Mouse (Mus musculus): ENCODE data around the gene Klhl40. TPM values are rescaled to one million over a fixed set of nuclear protein-coding genes. Genes with fewer than 3 reads are reported as not detected.

Klhl40 gene
- polyA plus RNA-seq (2014; fragmentation: Nextera tagmentation; extraction: Ambion mirVana), result 0.81 and 0.85 TPM in 2 replicates

DNA sequence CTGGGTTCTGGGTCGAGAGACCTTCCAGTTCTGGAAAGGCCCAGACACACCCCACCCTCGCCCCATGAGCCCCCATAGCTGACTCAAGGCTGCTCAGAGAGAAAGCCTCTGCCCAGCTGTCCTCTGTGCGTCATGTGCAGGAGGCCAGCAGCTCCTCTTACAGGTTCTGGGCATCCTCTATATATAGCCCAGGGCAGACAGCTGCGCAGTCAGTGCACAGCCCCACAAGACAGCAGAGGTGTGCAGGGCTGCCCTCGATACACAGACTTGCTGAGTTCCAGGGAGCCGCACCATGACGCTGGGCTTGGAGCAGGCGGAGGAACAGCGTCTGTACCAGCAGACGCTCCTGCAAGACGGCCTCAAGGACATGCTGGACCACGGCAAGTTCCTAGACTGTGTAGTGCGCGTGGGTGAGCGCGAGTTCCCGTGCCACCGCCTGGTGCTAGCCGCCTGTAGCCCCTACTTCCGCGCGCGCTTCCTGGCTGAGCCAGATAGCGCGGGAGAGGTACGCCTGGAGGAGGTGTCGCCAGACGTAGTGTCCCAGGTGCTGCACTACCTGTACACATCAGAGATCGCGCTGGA lies at the start of gene Klhl40:
Gene Klhl40, plus strand, starts transcription at position 124 of the 582 bp plus-strand sequence.
- Histone ChIP-seq H3K27me3 (ENCODE audit: control insufficient read depth, insufficient read depth, low read length) (peaks cover 27% of the 10 kb centered on the region), H3K9me3 (replicated peaks; ENCODE audit: control insufficient read depth, low read length) (no peaks in the 10 kb centered on the region), H3K27ac (replicated peaks; ENCODE audit: low read depth, low read length) (no peak within 1 kb of the TSS), H3K9ac (replicated peaks; ENCODE audit: low read length) (0 out of 2 replicates have a peak within 1 kb of the TSS, but pooled peaks have one; percentile 32), H3K4me3 (ENCODE audit: low read depth, low read length) (peak within 1 kb of the TSS; percentile 24), H3K4me1 (ENCODE audit: control insufficient read depth, insufficient read depth, low read length) (no peaks in the 10 kb centered on the region; the same call in 1 of the 2 replicates), H3K4me2 (ENCODE audit: low read depth, low read length) (peak within 1 kb of the TSS; percentile 51), H3K36me3 (replicated peaks; ENCODE audit: control insufficient read depth, insufficient read depth, low read depth, low read length) (no peaks in the 10 kb centered on the region)
- ATAC-seq (replicated peaks; ENCODE audit: insufficient number of reproducible peaks, low FRiP score, low TSS enrichment, low read depth), result peak; percentile 64; the same call in 1 of the 2 replicates
- 19% methylated on average over 30 of the region's 30 CpGs for WGBS
- DNase-seq (ENCODE audit: low spot score), result no peak

DNA sequence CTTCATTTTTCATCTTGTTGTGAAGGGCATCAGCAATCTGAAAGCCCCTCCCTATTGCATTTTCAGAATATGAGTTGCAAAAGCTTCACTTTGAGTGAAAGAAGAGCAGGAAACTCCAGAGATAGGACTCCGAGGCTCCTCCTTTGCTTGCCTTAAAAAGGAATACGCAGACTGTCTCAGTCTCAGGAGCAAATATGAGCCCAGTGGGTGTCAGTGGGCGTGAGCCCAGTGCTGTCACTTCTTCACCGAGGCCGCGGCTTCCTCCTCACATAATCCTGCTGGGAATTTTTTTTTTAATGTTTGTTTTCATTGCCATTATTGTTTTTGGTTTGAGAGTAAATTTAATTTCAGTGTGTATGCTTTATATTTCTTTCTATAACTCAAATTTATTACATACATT lies 36.9 kb upstream of the Klhl40 start:
- H3K4me2 ChIP-seq (ENCODE audit: low read depth, low read length), result no peak overlapping the region
- no peak overlapping the region for H3K4me3 ChIP-seq (ENCODE audit: low read depth, low read length)
- H3K36me3 ChIP-seq (replicated peaks; ENCODE audit: control insufficient read depth, insufficient read depth, low read depth, low read length), result peaks cover 8% of the 10 kb centered on the region
- 89% methylated on average over 6 of the region's 6 CpGs for WGBS
- H3K27me3 ChIP-seq (ENCODE audit: control insufficient read depth, insufficient read depth, low read length), result no peaks in the 10 kb centered on the region
- no peaks in the 10 kb centered on the region for H3K9me3 ChIP-seq (replicated peaks; ENCODE audit: control insufficient read depth, low read length)
- DNase-seq (ENCODE audit: low spot score) (no peak), ATAC-seq (replicated peaks; ENCODE audit: insufficient number of reproducible peaks, low FRiP score, low TSS enrichment, low read depth) (no peak)
- no peak overlapping the region for H3K27ac ChIP-seq (replicated peaks; ENCODE audit: low read depth, low read length)
- H3K9ac ChIP-seq (replicated peaks; ENCODE audit: low read length), result no peak overlapping the region
- H3K4me1 ChIP-seq (ENCODE audit: control insufficient read depth, insufficient read depth, low read length), result no peaks in the 10 kb centered on the region

DNA sequence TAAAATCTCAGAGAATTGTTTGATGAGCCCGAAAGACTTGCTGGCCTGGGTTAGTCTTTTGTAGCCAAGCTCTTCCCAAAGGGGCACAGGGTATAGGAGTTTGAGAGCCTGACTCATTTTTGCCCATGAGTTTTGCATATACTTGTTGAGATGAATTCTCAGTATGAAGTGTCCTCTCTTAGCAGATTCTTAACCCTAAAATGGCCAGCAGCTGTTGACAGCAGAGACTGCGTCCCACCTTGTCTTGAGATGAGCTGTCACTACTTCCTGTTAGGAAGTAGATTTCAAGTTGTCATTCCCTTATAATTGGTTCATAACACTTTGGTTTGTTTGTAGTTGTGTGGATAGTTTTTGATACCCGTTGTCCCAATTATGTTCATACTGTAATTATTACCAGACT lies 36.2 kb upstream of the Klhl40 start:
- Histone ChIP-seq H3K27ac (replicated peaks; ENCODE audit: low read depth, low read length) (no peak overlapping the region), H3K4me2 (ENCODE audit: low read depth, low read length) (no peak overlapping the region), H3K36me3 (replicated peaks; ENCODE audit: control insufficient read depth, insufficient read depth, low read depth, low read length) (peaks cover 12% of the 10 kb centered on the region), H3K4me1 (ENCODE audit: control insufficient read depth, insufficient read depth, low read length) (no peaks in the 10 kb centered on the region), H3K27me3 (ENCODE audit: control insufficient read depth, insufficient read depth, low read length) (no peaks in the 10 kb centered on the region), H3K9me3 (replicated peaks; ENCODE audit: control insufficient read depth, low read length) (no peaks in the 10 kb centered on the region), H3K9ac (replicated peaks; ENCODE audit: low read length) (no peak overlapping the region), H3K4me3 (ENCODE audit: low read depth, low read length) (no peak overlapping the region)
- WGBS, result 89% methylated on average over 3 of the region's 3 CpGs
- DNase-seq (ENCODE audit: low spot score) (no peak), ATAC-seq (replicated peaks; ENCODE audit: insufficient number of reproducible peaks, low FRiP score, low TSS enrichment, low read depth) (no peak)

DNA sequence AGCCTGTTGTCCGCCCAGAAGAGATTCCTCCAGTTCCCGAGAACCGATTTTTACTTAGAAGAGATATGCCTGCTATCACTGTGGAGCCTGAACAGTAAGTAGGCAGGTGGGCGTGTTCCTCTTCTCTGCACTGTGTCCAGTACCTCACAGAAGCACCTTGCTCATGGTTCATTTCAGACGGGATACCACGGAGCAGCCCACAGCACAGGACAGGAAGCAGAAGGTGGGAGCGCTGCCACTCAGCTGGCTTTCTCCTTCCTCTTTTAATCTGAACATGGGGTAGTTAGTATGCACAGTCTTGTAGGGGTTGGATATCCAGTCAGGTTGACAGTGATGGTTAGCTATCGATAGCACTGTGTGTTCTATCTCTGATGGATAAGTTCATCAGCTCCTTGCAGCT lies 33.4 kb upstream of the Klhl40 start:
- H3K4me2 ChIP-seq (ENCODE audit: low read depth, low read length), result no peak overlapping the region
- H3K9ac ChIP-seq (replicated peaks; ENCODE audit: low read length), result no peak overlapping the region
- peaks cover 19% of the 10 kb centered on the region for H3K36me3 ChIP-seq (replicated peaks; ENCODE audit: control insufficient read depth, insufficient read depth, low read depth, low read length)
- ATAC-seq (replicated peaks; ENCODE audit: insufficient number of reproducible peaks, low FRiP score, low TSS enrichment, low read depth), result no peak
- no peak overlapping the region for H3K27ac ChIP-seq (replicated peaks; ENCODE audit: low read depth, low read length)
- WGBS, result 89% methylated on average over 8 of the region's 8 CpGs
- no peaks in the 10 kb centered on the region for H3K9me3 ChIP-seq (replicated peaks; ENCODE audit: control insufficient read depth, low read length)
- H3K4me3 ChIP-seq (ENCODE audit: low read depth, low read length), result no peak overlapping the region
- H3K4me1 ChIP-seq (ENCODE audit: control insufficient read depth, insufficient read depth, low read length), result no peaks in the 10 kb centered on the region
- DNase-seq (ENCODE audit: low spot score), result no peak
- no peaks in the 10 kb centered on the region for H3K27me3 ChIP-seq (ENCODE audit: control insufficient read depth, insufficient read depth, low read length)

DNA sequence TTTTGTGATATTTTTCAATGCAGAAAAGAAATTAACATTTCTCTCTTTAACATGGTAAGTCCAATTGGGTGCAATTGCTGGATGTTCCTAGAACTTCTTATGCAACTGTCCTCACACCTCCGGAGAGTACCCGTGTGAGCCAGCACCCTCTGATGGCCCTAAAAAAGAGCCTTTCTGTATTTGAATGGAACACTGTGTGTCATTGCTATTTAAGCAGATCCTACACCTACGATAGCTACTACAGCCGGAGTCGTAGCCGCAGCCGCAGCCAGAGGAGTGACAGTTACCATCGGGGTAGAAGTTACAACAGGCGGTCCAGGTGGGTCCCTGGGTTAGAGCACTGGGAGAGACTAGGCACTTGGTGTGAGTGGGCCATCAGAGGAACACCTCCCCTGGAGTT lies 24.6 kb upstream of the Klhl40 start:
- no peak overlapping the region for H3K9ac ChIP-seq (replicated peaks; ENCODE audit: low read length)
- H3K27ac ChIP-seq (replicated peaks; ENCODE audit: low read depth, low read length), result no peak overlapping the region
- no peaks in the 10 kb centered on the region for H3K27me3 ChIP-seq (ENCODE audit: control insufficient read depth, insufficient read depth, low read length)
- DNase-seq (ENCODE audit: low spot score) (no peak), ATAC-seq (replicated peaks; ENCODE audit: insufficient number of reproducible peaks, low FRiP score, low TSS enrichment, low read depth) (no peak)
- H3K9me3 ChIP-seq (replicated peaks; ENCODE audit: control insufficient read depth, low read length), result no peaks in the 10 kb centered on the region
- no peaks in the 10 kb centered on the region; the same call in none of the 2 replicates for H3K4me1 ChIP-seq (ENCODE audit: control insufficient read depth, insufficient read depth, low read length)
- H3K4me3 ChIP-seq (ENCODE audit: low read depth, low read length), result no peak overlapping the region
- WGBS, result 93% methylated on average over 9 of the region's 9 CpGs
- H3K4me2 ChIP-seq (ENCODE audit: low read depth, low read length), result no peak overlapping the region
- H3K36me3 ChIP-seq (replicated peaks; ENCODE audit: control insufficient read depth, insufficient read depth, low read depth, low read length), result peaks cover 14% of the 10 kb centered on the region

DNA sequence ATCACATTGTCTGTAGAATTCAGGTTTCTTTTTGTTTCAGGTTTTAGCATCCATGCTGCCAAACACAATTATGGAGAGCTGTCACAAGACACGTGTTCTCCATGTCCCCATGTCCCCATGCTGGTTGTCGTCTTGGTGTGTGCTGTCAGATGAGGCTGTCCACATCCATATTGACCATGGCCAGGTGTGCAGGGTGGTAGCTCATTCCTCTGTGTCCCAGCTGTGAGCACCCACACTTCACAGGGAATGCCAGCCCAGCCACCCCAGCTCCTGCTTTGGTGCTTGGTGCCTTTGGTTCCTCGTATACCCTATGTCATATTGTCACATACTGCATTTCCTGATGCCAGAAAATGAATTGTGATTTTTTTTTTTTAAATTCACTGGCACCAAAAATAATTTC lies 22.8 kb upstream of the Klhl40 start:
- WGBS, result 84% methylated on average over 3 of the region's 3 CpGs
- ATAC-seq (replicated peaks; ENCODE audit: insufficient number of reproducible peaks, low FRiP score, low TSS enrichment, low read depth) (no peak), DNase-seq (ENCODE audit: low spot score) (no peak)
- Histone ChIP-seq H3K27me3 (ENCODE audit: control insufficient read depth, insufficient read depth, low read length) (no peaks in the 10 kb centered on the region), H3K4me3 (ENCODE audit: low read depth, low read length) (no peak overlapping the region), H3K4me2 (ENCODE audit: low read depth, low read length) (no peak overlapping the region), H3K36me3 (replicated peaks; ENCODE audit: control insufficient read depth, insufficient read depth, low read depth, low read length) (peaks cover 13% of the 10 kb centered on the region), H3K4me1 (ENCODE audit: control insufficient read depth, insufficient read depth, low read length) (no peaks in the 10 kb centered on the region; the same call in none of the 2 replicates), H3K9ac (replicated peaks; ENCODE audit: low read length) (no peak overlapping the region), H3K9me3 (replicated peaks; ENCODE audit: control insufficient read depth, low read length) (no peaks in the 10 kb centered on the region), H3K27ac (replicated peaks; ENCODE audit: low read depth, low read length) (no peak overlapping the region)

DNA sequence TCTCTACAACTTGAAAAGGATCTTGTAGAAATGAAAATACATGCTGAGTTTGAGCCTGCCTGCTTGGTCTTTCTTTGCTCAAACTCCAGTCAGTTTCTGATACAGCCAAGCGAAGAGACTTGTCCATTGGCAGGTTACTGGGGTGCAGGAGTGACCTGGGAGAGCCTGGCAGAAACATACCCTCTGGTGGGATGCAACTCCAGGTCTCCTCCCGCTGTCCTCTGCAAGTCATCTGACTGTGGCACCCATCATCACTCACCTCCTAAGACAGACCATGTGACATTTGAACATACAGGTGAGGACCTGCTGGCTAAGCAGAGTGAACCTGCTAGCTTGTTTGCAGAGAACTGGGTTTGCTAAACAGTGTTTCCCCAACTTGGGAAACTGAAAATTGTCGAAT lies 20.6 kb upstream of the Klhl40 start:
- ATAC-seq (replicated peaks; ENCODE audit: insufficient number of reproducible peaks, low FRiP score, low TSS enrichment, low read depth) (no peak), DNase-seq (ENCODE audit: low spot score) (no peak)
- H3K9me3 ChIP-seq (replicated peaks; ENCODE audit: control insufficient read depth, low read length), result no peaks in the 10 kb centered on the region
- no peaks in the 10 kb centered on the region; the same call in none of the 2 replicates for H3K4me1 ChIP-seq (ENCODE audit: control insufficient read depth, insufficient read depth, low read length)
- no peak overlapping the region for H3K4me2 ChIP-seq (ENCODE audit: low read depth, low read length)
- no peak overlapping the region for H3K9ac ChIP-seq (replicated peaks; ENCODE audit: low read length)
- H3K27ac ChIP-seq (replicated peaks; ENCODE audit: low read depth, low read length), result no peak overlapping the region
- H3K27me3 ChIP-seq (ENCODE audit: control insufficient read depth, insufficient read depth, low read length), result no peaks in the 10 kb centered on the region
- WGBS, result 84% methylated on average over 3 of the region's 3 CpGs
- peaks cover 2% of the 10 kb centered on the region; the same call in 1 of the 2 replicates for H3K36me3 ChIP-seq (replicated peaks; ENCODE audit: control insufficient read depth, insufficient read depth, low read depth, low read length)
- no peak overlapping the region for H3K4me3 ChIP-seq (ENCODE audit: low read depth, low read length)

DNA sequence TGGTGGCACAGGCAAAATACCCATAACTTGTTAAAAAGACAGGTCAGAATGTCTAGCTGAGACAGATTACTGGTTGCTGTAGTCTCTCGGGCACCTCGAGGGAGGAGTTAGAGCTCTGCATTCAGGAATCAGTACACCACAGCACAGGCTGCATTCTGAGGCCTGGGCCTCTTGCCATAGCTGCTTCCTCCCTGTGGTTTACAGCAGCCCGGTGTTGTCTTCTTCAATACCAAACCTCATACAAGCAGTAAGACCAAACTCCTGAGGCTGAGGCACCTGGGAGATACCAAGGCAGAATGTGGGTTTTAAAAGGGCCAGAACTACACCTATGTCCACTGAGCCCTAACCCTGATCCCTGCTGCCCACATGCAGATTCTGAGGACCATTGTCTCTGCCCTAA lies 20.0 kb upstream of the Klhl40 start:
- Histone ChIP-seq H3K4me1 (ENCODE audit: control insufficient read depth, insufficient read depth, low read length) (no peaks in the 10 kb centered on the region; the same call in none of the 2 replicates), H3K4me2 (ENCODE audit: low read depth, low read length) (no peak overlapping the region), H3K9me3 (replicated peaks; ENCODE audit: control insufficient read depth, low read length) (no peaks in the 10 kb centered on the region), H3K36me3 (replicated peaks; ENCODE audit: control insufficient read depth, insufficient read depth, low read depth, low read length) (no peaks in the 10 kb centered on the region; the same call in 1 of the 2 replicates), H3K27me3 (ENCODE audit: control insufficient read depth, insufficient read depth, low read length) (no peaks in the 10 kb centered on the region), H3K4me3 (ENCODE audit: low read depth, low read length) (no peak overlapping the region), H3K9ac (replicated peaks; ENCODE audit: low read length) (0 out of 2 replicates have a peak overlapping the region, but pooled peaks have one; percentile 13), H3K27ac (replicated peaks; ENCODE audit: low read depth, low read length) (peak overlapping the region; percentile 59; the same call in 1 of the 2 replicates)
- DNase-seq (ENCODE audit: low spot score), result peak; percentile 14
- WGBS, result 56% methylated on average over 3 of the region's 3 CpGs
- no peak for ATAC-seq (replicated peaks; ENCODE audit: insufficient number of reproducible peaks, low FRiP score, low TSS enrichment, low read depth)
